Mouse (Mus musculus) stomach, postnatal 0 days (tissue): ENCODE measurements around the gene Kcnn3. TPM values are rescaled to one million over a fixed set of nuclear protein-coding genes. Genes with fewer than 3 reads are reported as not detected.
A peak's percentile ranks its signal among the peaks of the same experiment; 100 is the strongest.

Source experiments
- ATAC-seq: fragments of 200-750 bp; cut with Nextera tagmentation; 2 replicates; pipeline ENCODE4 v1.8.0; 2017; ENCODE audit not compliant: low FRiP score, low TSS enrichment
- DNase-seq: peaks from one replicate; pipeline ENCODE4 v3.0.0-alpha.2; 2016; ENCODE audit warnings: low spot score
- H3K27ac ChIP-seq: fragments of 300-500 bp; sonication (generic); replicated peaks from 2 replicates; pipeline ENCODE4 v1.5.1; 2014; ENCODE audit warnings: mild to moderate bottlenecking, control low read depth
- H3K27me3 ChIP-seq: fragments of 300-500 bp; sonication (generic); 2 replicates; pipeline ENCODE4 v1.6.1; 2014; ENCODE audit warnings: low read length; ENCODE audit not compliant: control insufficient read depth, insufficient read depth
- H3K36me3 ChIP-seq: fragments of 300-500 bp; sonication (generic); 2 replicates; pipeline ENCODE4 v1.6.1; 2014; ENCODE audit warnings: low read length, mixed read lengths; ENCODE audit not compliant: control insufficient read depth, insufficient read depth
- H3K4me1 ChIP-seq: fragments of 300-500 bp; sonication (generic); replicated peaks from 2 replicates; pipeline ENCODE4 v1.6.1; 2014; ENCODE audit warnings: antibody characterized with exemption; ENCODE audit not compliant: control insufficient read depth, insufficient read depth
- H3K4me2 ChIP-seq: fragments of 300-500 bp; sonication (generic); replicated peaks from 2 replicates; pipeline ENCODE4 v1.6.1; 2014; ENCODE audit warnings: low read depth, mild to moderate bottlenecking, control low read depth, moderate library complexity
- H3K4me3 ChIP-seq: fragments of 300-500 bp; sonication (generic); 2 replicates; pipeline ENCODE4 v1.5.1; 2014; ENCODE audit warnings: low read depth, low read length, control low read depth
- H3K9ac ChIP-seq: fragments of 300-500 bp; sonication (generic); 2 replicates; pipeline ENCODE4 v1.6.1; 2014; ENCODE audit warnings: mild to moderate bottlenecking, low read length, control low read depth, mixed read lengths
- H3K9me3 ChIP-seq: fragments of 300-500 bp; sonication (generic); 2 replicates; pipeline ENCODE4 v1.6.1; 2016; ENCODE audit warnings: low read length; ENCODE audit not compliant: control insufficient read depth
- CTCF ChIP-seq: IDR thresholded peaks from 2 replicates; pipeline ENCODE4 v1.5.1; 2016; ENCODE audit warnings: antibody characterized with exemption, low read depth, mild to moderate bottlenecking, moderate library complexity
- EP300 ChIP-seq: optimal IDR thresholded peaks from 2 replicates; pipeline ENCODE3; 2016; ENCODE audit warnings: antibody characterized with exemption
- WGBS: fragments of 180-500 bp; shearing (Covaris S2); extraction: QIAGEN DNeasy Blood & Tissue Kit; methylation state at CpG from one replicate; pipeline ENCODE4 v1.1.7; 2014; 5-methylcytosine and 5-hydroxymethylcytosine counted together
- polyA plus RNA-seq: library from polyadenylated mRNA; unstranded; fragments of >200 nt; fragmentation: Nextera tagmentation; extraction: Ambion mirVana; gene quantifications from 2 replicates; pipeline ENCODE4 v1.2.1, GENCODE M21; 2015

Kcnn3 gene
- polyA plus RNA-seq, 1 experiment from 2014 or later, result 4.5 TPM

DNA sequence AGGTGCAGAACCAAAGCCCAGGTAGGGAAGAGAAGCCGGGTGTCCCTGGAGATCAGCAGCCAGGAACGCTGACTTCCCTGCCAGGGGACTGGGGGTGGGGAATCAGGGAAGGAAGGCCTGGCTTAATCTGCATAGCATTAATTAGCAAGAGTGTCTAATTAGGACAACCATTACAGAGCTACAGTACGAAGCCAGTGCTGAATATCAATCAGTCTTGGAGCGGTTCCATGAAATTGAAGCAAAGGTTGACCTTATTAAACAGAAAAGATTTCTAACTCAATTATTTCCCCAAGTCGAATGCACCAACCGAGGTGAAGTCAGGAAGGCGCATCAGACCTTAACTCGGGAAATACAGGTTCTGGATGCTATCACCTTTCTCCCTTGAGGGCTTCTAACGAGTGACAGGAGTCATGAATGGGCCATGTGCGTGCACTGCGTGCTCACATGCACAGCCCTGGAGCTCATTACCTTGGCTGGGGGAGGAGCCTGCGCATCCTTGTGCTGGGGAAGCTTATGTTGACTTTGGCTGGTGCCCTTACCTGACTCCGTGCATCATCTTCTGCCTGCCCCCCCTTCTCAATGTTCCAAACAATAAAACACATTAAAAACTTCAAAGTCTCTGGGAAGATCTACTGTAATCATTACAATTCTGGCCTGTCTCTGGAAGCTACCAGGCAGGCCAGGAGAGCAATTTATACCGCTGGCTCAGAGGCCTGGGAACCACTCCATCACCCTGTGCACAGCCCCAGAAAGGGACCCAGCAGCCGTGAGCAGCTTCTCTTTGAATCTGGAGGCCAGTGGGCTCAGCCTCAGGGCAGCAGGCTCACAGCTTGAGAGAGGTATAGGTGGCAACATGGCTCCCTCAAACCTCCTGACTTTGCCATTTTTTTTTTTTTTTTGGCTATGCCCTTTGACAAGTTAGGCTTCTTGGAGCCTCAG, 39.3 kb downstream of the Kcnn3 start:
- Histone ChIP-seq H3K27me3 (no peaks in the 10 kb centered on the region), H3K36me3 (no peaks in the 10 kb centered on the region), H3K9me3 (no peaks in the 10 kb centered on the region), H3K4me1 (no peaks in the 10 kb centered on the region), H3K27ac (no peak overlapping the region), H3K4me2 (no peak overlapping the region), H3K9ac (no peak overlapping the region), H3K4me3 (no peak overlapping the region)
- TF ChIP-seq EP300 (no peak), CTCF (no peak)
- DNase-seq (no peak), ATAC-seq (no peak)
- WGBS, result 70% methylated on average over 15 of the region's 15 CpGs

- Histone ChIP-seq H3K4me1 (no peaks in the 10 kb centered on the region), H3K4me3 (no peak overlapping the region), H3K27ac (no peak overlapping the region), H3K9ac (no peak overlapping the region), H3K9me3 (no peaks in the 10 kb centered on the region), H3K36me3 (no peaks in the 10 kb centered on the region), H3K27me3 (no peaks in the 10 kb centered on the region), H3K4me2 (no peak overlapping the region)
- no peak for ATAC-seq
- WGBS, result 77% methylated on average over 6 of the region's 6 CpGs
- no peak for DNase-seq
- no peak for TF ChIP-seq EP300
- no peak for TF ChIP-seq CTCF
Observed at GRCm38 (mm10) chr3:89561386-89561785, 41.4 kb downstream of the Kcnn3 start.

GRCm38 (mm10) chr3:89565371-89565770, 45.4 kb downstream of the Kcnn3 start:
- 56% methylated on average over 5 of the region's 5 CpGs for WGBS
- ATAC-seq, result 0 out of 2 replicates have a peak, but pooled peaks have one; percentile 27
- H3K36me3 ChIP-seq, result no peaks in the 10 kb centered on the region
- no peaks in the 10 kb centered on the region for H3K4me1 ChIP-seq
- no peak overlapping the region for H3K9ac ChIP-seq
- TF ChIP-seq EP300 (no peak), CTCF (no peak)
- H3K4me2 ChIP-seq, result no peak overlapping the region
- H3K27me3 ChIP-seq, result no peaks in the 10 kb centered on the region
- H3K27ac ChIP-seq, result no peak overlapping the region
- H3K4me3 ChIP-seq, result no peak overlapping the region
- H3K9me3 ChIP-seq, result no peaks in the 10 kb centered on the region
- DNase-seq, result no peak

DNA sequence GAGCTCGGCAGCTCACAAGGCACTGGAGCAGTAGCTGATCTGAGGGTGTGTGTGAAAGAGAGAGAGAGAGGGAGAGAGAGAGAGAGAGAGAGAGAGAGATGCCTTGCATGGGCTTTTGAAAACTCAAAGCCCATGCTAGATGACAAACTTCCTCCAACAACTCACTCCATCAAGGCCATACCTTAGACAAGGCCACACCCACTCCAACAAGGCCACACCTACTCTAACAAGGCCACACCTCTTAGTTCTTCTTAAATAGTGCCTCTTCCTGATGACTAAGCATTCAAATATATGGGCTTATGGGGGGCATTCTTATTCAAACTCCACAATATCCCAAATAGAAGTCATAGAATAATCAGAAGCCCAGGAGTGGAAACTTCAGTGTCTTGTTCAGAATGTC, 49.1 kb downstream of the Kcnn3 start:
- H3K4me2 ChIP-seq, result no peak overlapping the region
- H3K27ac ChIP-seq, result no peak overlapping the region
- 96% methylated on average over 1 of the region's 1 CpGs for WGBS

GRCm38 (mm10) chr3:89569707-89570324, 49.9 kb downstream of the Kcnn3 start:
- Histone ChIP-seq H3K4me3 (no peak overlapping the region), H3K9ac (no peak overlapping the region), H3K4me1 (no peaks in the 10 kb centered on the region), H3K27ac (no peak overlapping the region), H3K9me3 (no peaks in the 10 kb centered on the region), H3K27me3 (no peaks in the 10 kb centered on the region), H3K36me3 (no peaks in the 10 kb centered on the region), H3K4me2 (no peak overlapping the region)
- ATAC-seq (no peak), DNase-seq (no peak)
- TF ChIP-seq CTCF (no peak), EP300 (no peak)
- 27% methylated on average over 7 of the region's 7 CpGs for WGBS

More for the DNA sequence above, 49.1 kb downstream of the Kcnn3 start:
- H3K4me1 ChIP-seq, result no peaks in the 10 kb centered on the region
- H3K4me3 ChIP-seq, result no peak overlapping the region
- no peak for DNase-seq
- H3K27me3 ChIP-seq, result no peaks in the 10 kb centered on the region
- no peak overlapping the region for H3K9ac ChIP-seq
- H3K9me3 ChIP-seq, result no peaks in the 10 kb centered on the region
- ATAC-seq, result no peak
- H3K36me3 ChIP-seq, result no peaks in the 10 kb centered on the region
- TF ChIP-seq CTCF (no peak), EP300 (no peak)

GRCm38 (mm10) chr3:89570362-89570761, 50.4 kb downstream of the Kcnn3 start:
- Histone ChIP-seq H3K9ac (no peak overlapping the region), H3K4me1 (no peaks in the 10 kb centered on the region), H3K9me3 (no peaks in the 10 kb centered on the region), H3K27ac (no peak overlapping the region), H3K36me3 (no peaks in the 10 kb centered on the region), H3K4me3 (no peak overlapping the region), H3K4me2 (no peak overlapping the region), H3K27me3 (no peaks in the 10 kb centered on the region)
- 37% methylated on average over 3 of the region's 3 CpGs for WGBS
- no peak for DNase-seq
- TF ChIP-seq EP300 (no peak), CTCF (no peak)
- no peak for ATAC-seq
